Mouse (Mus musculus): ENCODE results near the gene Gm47996. TPM values are rescaled to one million over a fixed set of nuclear protein-coding genes. Genes with fewer than 3 reads are reported as not detected.

The Gm47996 gene
- polyA plus RNA-seq, 1 experiment from 2014 or later, result not detected

- WGBS, result 46% methylated on average over 1 of the region's 1 CpGs
- Histone ChIP-seq H3K4me2 (replicated peaks; ENCODE audit: low read depth, low read length) (no peak overlapping the region), H3K4me3 (ENCODE audit: low read depth, low read length) (no peak overlapping the region), H3K9me3 (ENCODE audit: control insufficient read depth, low read depth, low read length) (no peaks in the 10 kb centered on the region), H3K27me3 (ENCODE audit: control insufficient read depth, insufficient read depth, low read length) (no peaks in the 10 kb centered on the region), H3K4me1 (ENCODE audit: control insufficient read depth, insufficient read depth, low read length) (no peaks in the 10 kb centered on the region), H3K9ac (replicated peaks; ENCODE audit: low read depth, low read length) (no peak overlapping the region), H3K36me3 (ENCODE audit: control insufficient read depth, insufficient read depth, low read length) (no peaks in the 10 kb centered on the region), H3K27ac (ENCODE audit: low read length) (no peak overlapping the region)
- peak; percentile 69; the same call in 1 of the 2 replicates for ATAC-seq (ENCODE audit: insufficient number of reproducible peaks, insufficient read depth, low FRiP score, low read depth)
These were observed 6.1 kb downstream of the Gm47996 start for GRCm38 (mm10) chr1:151215985-151216384.

- no peaks in the 10 kb centered on the region for H3K27me3 ChIP-seq (ENCODE audit: control insufficient read depth, insufficient read depth, low read length)
- no peaks in the 10 kb centered on the region for H3K4me1 ChIP-seq (ENCODE audit: control insufficient read depth, insufficient read depth, low read length)
- WGBS, result 59% methylated on average over 3 of the region's 3 CpGs
- no peak for ATAC-seq (ENCODE audit: insufficient number of reproducible peaks, insufficient read depth, low FRiP score, low read depth)
- H3K36me3 ChIP-seq (ENCODE audit: control insufficient read depth, insufficient read depth, low read length), result no peaks in the 10 kb centered on the region
- no peak overlapping the region for H3K4me2 ChIP-seq (replicated peaks; ENCODE audit: low read depth, low read length)
- no peak overlapping the region for H3K4me3 ChIP-seq (ENCODE audit: low read depth, low read length)
- H3K9ac ChIP-seq (replicated peaks; ENCODE audit: low read depth, low read length), result no peak overlapping the region
- H3K27ac ChIP-seq (ENCODE audit: low read length), result no peak overlapping the region
- no peaks in the 10 kb centered on the region for H3K9me3 ChIP-seq (ENCODE audit: control insufficient read depth, low read depth, low read length)
These were observed 6.5 kb downstream of the Gm47996 start for GRCm38 (mm10) chr1:151216417-151216816.

GRCm38 (mm10) chr1:151219045-151219444 is 9.1 kb downstream of the Gm47996 start:
- WGBS, result 90% methylated on average over 5 of the region's 5 CpGs
- no peaks in the 10 kb centered on the region for H3K36me3 ChIP-seq (ENCODE audit: control insufficient read depth, insufficient read depth, low read length)
- no peak for ATAC-seq (ENCODE audit: insufficient number of reproducible peaks, insufficient read depth, low FRiP score, low read depth)
- H3K27me3 ChIP-seq (ENCODE audit: control insufficient read depth, insufficient read depth, low read length), result no peaks in the 10 kb centered on the region
- no peak overlapping the region for H3K4me2 ChIP-seq (replicated peaks; ENCODE audit: low read depth, low read length)
- H3K9me3 ChIP-seq (ENCODE audit: control insufficient read depth, low read depth, low read length), result no peaks in the 10 kb centered on the region
- no peak overlapping the region for H3K4me3 ChIP-seq (ENCODE audit: low read depth, low read length)
- no peak overlapping the region for H3K27ac ChIP-seq (ENCODE audit: low read length)
- no peaks in the 10 kb centered on the region for H3K4me1 ChIP-seq (ENCODE audit: control insufficient read depth, insufficient read depth, low read length)
- H3K9ac ChIP-seq (replicated peaks; ENCODE audit: low read depth, low read length), result no peak overlapping the region

- no peak overlapping the region for H3K27ac ChIP-seq (ENCODE audit: low read length)
- H3K9me3 ChIP-seq (ENCODE audit: control insufficient read depth, low read depth, low read length), result no peaks in the 10 kb centered on the region
- ATAC-seq (ENCODE audit: insufficient number of reproducible peaks, insufficient read depth, low FRiP score, low read depth), result no peak
- H3K27me3 ChIP-seq (ENCODE audit: control insufficient read depth, insufficient read depth, low read length), result no peaks in the 10 kb centered on the region
- H3K4me1 ChIP-seq (ENCODE audit: control insufficient read depth, insufficient read depth, low read length), result no peaks in the 10 kb centered on the region
- 69% methylated on average over 7 of the region's 7 CpGs for WGBS
- H3K9ac ChIP-seq (replicated peaks; ENCODE audit: low read depth, low read length), result no peak overlapping the region
- no peak overlapping the region for H3K4me2 ChIP-seq (replicated peaks; ENCODE audit: low read depth, low read length)
- no peaks in the 10 kb centered on the region for H3K36me3 ChIP-seq (ENCODE audit: control insufficient read depth, insufficient read depth, low read length)
- H3K4me3 ChIP-seq (ENCODE audit: low read depth, low read length), result no peak overlapping the region
These were observed 10.2 kb downstream of the Gm47996 start for GRCm38 (mm10) chr1:151220098-151220497.

GRCm38 (mm10) chr1:151222561-151223267 is 12.8 kb downstream of the Gm47996 start:
- H3K9me3 ChIP-seq (ENCODE audit: control insufficient read depth, low read depth, low read length), result no peaks in the 10 kb centered on the region
- 86% methylated on average over 10 of the region's 10 CpGs for WGBS
- no peaks in the 10 kb centered on the region for H3K27me3 ChIP-seq (ENCODE audit: control insufficient read depth, insufficient read depth, low read length)
- no peaks in the 10 kb centered on the region for H3K36me3 ChIP-seq (ENCODE audit: control insufficient read depth, insufficient read depth, low read length)
- H3K27ac ChIP-seq (ENCODE audit: low read length), result no peak overlapping the region
- H3K4me1 ChIP-seq (ENCODE audit: control insufficient read depth, insufficient read depth, low read length), result no peaks in the 10 kb centered on the region
- no peak overlapping the region for H3K4me3 ChIP-seq (ENCODE audit: low read depth, low read length)
- H3K9ac ChIP-seq (replicated peaks; ENCODE audit: low read depth, low read length), result no peak overlapping the region
- ATAC-seq (ENCODE audit: insufficient number of reproducible peaks, insufficient read depth, low FRiP score, low read depth), result no peak
- no peak overlapping the region for H3K4me2 ChIP-seq (replicated peaks; ENCODE audit: low read depth, low read length)

GRCm38 (mm10) chr1:151223377-151223776 is 13.4 kb downstream of the Gm47996 start:
- Histone ChIP-seq H3K4me2 (replicated peaks; ENCODE audit: low read depth, low read length) (no peak overlapping the region), H3K27me3 (ENCODE audit: control insufficient read depth, insufficient read depth, low read length) (no peaks in the 10 kb centered on the region), H3K4me1 (ENCODE audit: control insufficient read depth, insufficient read depth, low read length) (no peaks in the 10 kb centered on the region), H3K9me3 (ENCODE audit: control insufficient read depth, low read depth, low read length) (no peaks in the 10 kb centered on the region), H3K27ac (ENCODE audit: low read length) (no peak overlapping the region), H3K4me3 (ENCODE audit: low read depth, low read length) (no peak overlapping the region), H3K9ac (replicated peaks; ENCODE audit: low read depth, low read length) (no peak overlapping the region), H3K36me3 (ENCODE audit: control insufficient read depth, insufficient read depth, low read length) (no peaks in the 10 kb centered on the region)
- 53% methylated on average over 1 of the region's 1 CpGs for WGBS
- no peak for ATAC-seq (ENCODE audit: insufficient number of reproducible peaks, insufficient read depth, low FRiP score, low read depth)

- Histone ChIP-seq H3K4me3 (ENCODE audit: low read depth, low read length) (no peak overlapping the region), H3K4me1 (ENCODE audit: control insufficient read depth, insufficient read depth, low read length) (no peaks in the 10 kb centered on the region), H3K27me3 (ENCODE audit: control insufficient read depth, insufficient read depth, low read length) (no peaks in the 10 kb centered on the region), H3K36me3 (ENCODE audit: control insufficient read depth, insufficient read depth, low read length) (no peaks in the 10 kb centered on the region), H3K27ac (ENCODE audit: low read length) (no peak overlapping the region), H3K4me2 (replicated peaks; ENCODE audit: low read depth, low read length) (no peak overlapping the region), H3K9me3 (ENCODE audit: control insufficient read depth, low read depth, low read length) (no peaks in the 10 kb centered on the region), H3K9ac (replicated peaks; ENCODE audit: low read depth, low read length) (no peak overlapping the region)
- no peak for ATAC-seq (ENCODE audit: insufficient number of reproducible peaks, insufficient read depth, low FRiP score, low read depth)
- WGBS, result 90% methylated on average over 1 of the region's 1 CpGs
These were observed 14.6 kb downstream of the Gm47996 start for GRCm38 (mm10) chr1:151224536-151224935.

GRCm38 (mm10) chr1:151227506-151227905 is 17.6 kb downstream of the Gm47996 start:
- H3K27ac ChIP-seq (ENCODE audit: low read length), result no peak overlapping the region
- H3K9me3 ChIP-seq (ENCODE audit: control insufficient read depth, low read depth, low read length), result no peaks in the 10 kb centered on the region
- H3K4me1 ChIP-seq (ENCODE audit: control insufficient read depth, insufficient read depth, low read length), result no peaks in the 10 kb centered on the region
- ATAC-seq (ENCODE audit: insufficient number of reproducible peaks, insufficient read depth, low FRiP score, low read depth), result no peak
- H3K36me3 ChIP-seq (ENCODE audit: control insufficient read depth, insufficient read depth, low read length), result no peaks in the 10 kb centered on the region
- no peak overlapping the region for H3K9ac ChIP-seq (replicated peaks; ENCODE audit: low read depth, low read length)
- no peak overlapping the region for H3K4me2 ChIP-seq (replicated peaks; ENCODE audit: low read depth, low read length)
- H3K27me3 ChIP-seq (ENCODE audit: control insufficient read depth, insufficient read depth, low read length), result no peaks in the 10 kb centered on the region
- no peak overlapping the region for H3K4me3 ChIP-seq (ENCODE audit: low read depth, low read length)
- 64% methylated on average over 8 of the region's 8 CpGs for WGBS

All from stomach, embryonic 14.5 days (tissue).